Mouse (Mus musculus): ENCODE data around the gene Kdf1. TPM values are rescaled to one million over a fixed set of nuclear protein-coding genes. Genes with fewer than 3 reads are reported as not detected.
A peak's percentile ranks its signal among the peaks of the same experiment; 100 is the strongest.

The Kdf1 gene
- polyA plus RNA-seq, 1 experiment from 2014 or later: 1.4 TPM

- H3K9ac ChIP-seq (ENCODE audit: low read length): no peak overlapping the region
- H3K27ac ChIP-seq (ENCODE audit: low read depth, low read length): no peak overlapping the region
- peaks cover 30% of the 10 kb centered on the region for H3K36me3 ChIP-seq (ENCODE audit: control insufficient read depth, insufficient read depth, low read length)
- no peak overlapping the region for H3K4me3 ChIP-seq (ENCODE audit: low read depth, low read length)
- no peaks in the 10 kb centered on the region for H3K4me1 ChIP-seq (ENCODE audit: control insufficient read depth, insufficient read depth, low read length)
- no peaks in the 10 kb centered on the region for H3K27me3 ChIP-seq (ENCODE audit: control insufficient read depth, insufficient read depth, low read length)
- ATAC-seq (ENCODE audit: insufficient read depth, low FRiP score, low TSS enrichment) (no peak), DNase-seq (ENCODE audit: low spot score) (no peak)
- no peak overlapping the region for H3K4me2 ChIP-seq (ENCODE audit: low read depth)
- 90% methylated on average over 3 of the region's 3 CpGs for WGBS
- H3K9me3 ChIP-seq (ENCODE audit: control insufficient read depth, low read length): no peaks in the 10 kb centered on the region
Measured at GRCm38 (mm10) chr4:133532777-133533176, 14.0 kb downstream of the Kdf1 start.

- Histone ChIP-seq H3K4me2 (ENCODE audit: low read depth) (no peak overlapping the region), H3K4me3 (ENCODE audit: low read depth, low read length) (no peak overlapping the region), H3K4me1 (ENCODE audit: control insufficient read depth, insufficient read depth, low read length) (no peaks in the 10 kb centered on the region), H3K9me3 (ENCODE audit: control insufficient read depth, low read length) (no peaks in the 10 kb centered on the region), H3K36me3 (ENCODE audit: control insufficient read depth, insufficient read depth, low read length) (peaks cover 41% of the 10 kb centered on the region), H3K27me3 (ENCODE audit: control insufficient read depth, insufficient read depth, low read length) (no peaks in the 10 kb centered on the region), H3K27ac (ENCODE audit: low read depth, low read length) (no peak overlapping the region), H3K9ac (ENCODE audit: low read length) (no peak overlapping the region)
- ATAC-seq (ENCODE audit: insufficient read depth, low FRiP score, low TSS enrichment): no peak
- no peak for DNase-seq (ENCODE audit: low spot score)
- WGBS: 91% methylated on average over 3 of the region's 3 CpGs
Measured at GRCm38 (mm10) chr4:133536081-133536480, 17.3 kb downstream of the Kdf1 start.

GRCm38 (mm10) chr4:133536652-133537051 is 17.9 kb downstream of the Kdf1 start:
- H3K4me3 ChIP-seq (ENCODE audit: low read depth, low read length): no peak overlapping the region
- no peak overlapping the region for H3K27ac ChIP-seq (ENCODE audit: low read depth, low read length)
- no peak for ATAC-seq (ENCODE audit: insufficient read depth, low FRiP score, low TSS enrichment)
- H3K36me3 ChIP-seq (ENCODE audit: control insufficient read depth, insufficient read depth, low read length): peaks cover 42% of the 10 kb centered on the region
- no peaks in the 10 kb centered on the region for H3K9me3 ChIP-seq (ENCODE audit: control insufficient read depth, low read length)
- 92% methylated on average over 5 of the region's 5 CpGs for WGBS
- H3K27me3 ChIP-seq (ENCODE audit: control insufficient read depth, insufficient read depth, low read length): no peaks in the 10 kb centered on the region
- H3K4me2 ChIP-seq (ENCODE audit: low read depth): no peak overlapping the region
- no peak for DNase-seq (ENCODE audit: low spot score)
- no peaks in the 10 kb centered on the region for H3K4me1 ChIP-seq (ENCODE audit: control insufficient read depth, insufficient read depth, low read length)
- no peak overlapping the region for H3K9ac ChIP-seq (ENCODE audit: low read length)

GRCm38 (mm10) chr4:133545272-133546231 is 26.8 kb downstream of the Kdf1 start, which contains the start of gene Nudc:
Gene Nudc, minus strand, starts transcription at chr4:133545996.
- H3K36me3 ChIP-seq (ENCODE audit: control insufficient read depth, insufficient read depth, low read length): peaks cover 5% of the 10 kb centered on the region
- under 1% methylated on average over 68 of the region's 77 CpGs for WGBS
- H3K4me2 ChIP-seq (ENCODE audit: low read depth): peak within 1 kb of the TSS; percentile 72
- H3K27me3 ChIP-seq (ENCODE audit: control insufficient read depth, insufficient read depth, low read length): no peaks in the 10 kb centered on the region
- H3K9me3 ChIP-seq (ENCODE audit: control insufficient read depth, low read length): no peaks in the 10 kb centered on the region
- DNase-seq (ENCODE audit: low spot score) (peak; percentile 96), ATAC-seq (ENCODE audit: insufficient read depth, low FRiP score, low TSS enrichment) (peak; percentile 97)
- H3K4me1 ChIP-seq (ENCODE audit: control insufficient read depth, insufficient read depth, low read length): peaks cover 6% of the 10 kb centered on the region
- H3K4me3 ChIP-seq (ENCODE audit: low read depth, low read length): peak within 1 kb of the TSS; percentile 93
- H3K9ac ChIP-seq (ENCODE audit: low read length): peak within 1 kb of the TSS; percentile 85
- H3K27ac ChIP-seq (ENCODE audit: low read depth, low read length): 0 out of 2 replicates have a peak within 1 kb of the TSS, but pooled peaks have one; percentile 23

GRCm38 (mm10) chr4:133552029-133552428 is 33.3 kb downstream of the Kdf1 start:
- H3K27ac ChIP-seq (ENCODE audit: low read depth, low read length): no peak overlapping the region
- no peak overlapping the region for H3K4me2 ChIP-seq (ENCODE audit: low read depth)
- 79% methylated on average over 1 of the region's 1 CpGs for WGBS
- no peaks in the 10 kb centered on the region for H3K36me3 ChIP-seq (ENCODE audit: control insufficient read depth, insufficient read depth, low read length)
- H3K4me3 ChIP-seq (ENCODE audit: low read depth, low read length): no peak overlapping the region
- no peaks in the 10 kb centered on the region for H3K27me3 ChIP-seq (ENCODE audit: control insufficient read depth, insufficient read depth, low read length)
- ATAC-seq (ENCODE audit: insufficient read depth, low FRiP score, low TSS enrichment): no peak
- no peak for DNase-seq (ENCODE audit: low spot score)
- H3K9ac ChIP-seq (ENCODE audit: low read length): no peak overlapping the region
- H3K4me1 ChIP-seq (ENCODE audit: control insufficient read depth, insufficient read depth, low read length): no peaks in the 10 kb centered on the region
- H3K9me3 ChIP-seq (ENCODE audit: control insufficient read depth, low read length): no peaks in the 10 kb centered on the region

GRCm38 (mm10) chr4:133552768-133553447 is 34.1 kb downstream of the Kdf1 start, which contains the start of gene Nr0b2:
Gene Nr0b2, plus strand, starts transcription at chr4:133553376.
- DNase-seq (ENCODE audit: low spot score) (no peak), ATAC-seq (ENCODE audit: insufficient read depth, low FRiP score, low TSS enrichment) (no peak)
- Histone ChIP-seq H3K27ac (ENCODE audit: low read depth, low read length) (no peak within 1 kb of the TSS), H3K4me1 (ENCODE audit: control insufficient read depth, insufficient read depth, low read length) (no peaks in the 10 kb centered on the region), H3K4me3 (ENCODE audit: low read depth, low read length) (no peak within 1 kb of the TSS), H3K9ac (ENCODE audit: low read length) (no peak within 1 kb of the TSS), H3K4me2 (ENCODE audit: low read depth) (no peak within 1 kb of the TSS), H3K9me3 (ENCODE audit: control insufficient read depth, low read length) (no peaks in the 10 kb centered on the region), H3K36me3 (ENCODE audit: control insufficient read depth, insufficient read depth, low read length) (no peaks in the 10 kb centered on the region), H3K27me3 (ENCODE audit: control insufficient read depth, insufficient read depth, low read length) (no peaks in the 10 kb centered on the region)
- WGBS: 72% methylated on average over 10 of the region's 10 CpGs

GRCm38 (mm10) chr4:133553448-133554330 is 34.9 kb downstream of the Kdf1 start:
- DNase-seq (ENCODE audit: low spot score): no peak
- Histone ChIP-seq H3K27me3 (ENCODE audit: control insufficient read depth, insufficient read depth, low read length) (no peaks in the 10 kb centered on the region), H3K27ac (ENCODE audit: low read depth, low read length) (no peak overlapping the region), H3K4me1 (ENCODE audit: control insufficient read depth, insufficient read depth, low read length) (no peaks in the 10 kb centered on the region), H3K4me3 (ENCODE audit: low read depth, low read length) (no peak overlapping the region), H3K9me3 (ENCODE audit: control insufficient read depth, low read length) (no peaks in the 10 kb centered on the region), H3K9ac (ENCODE audit: low read length) (no peak overlapping the region), H3K4me2 (ENCODE audit: low read depth) (no peak overlapping the region), H3K36me3 (ENCODE audit: control insufficient read depth, insufficient read depth, low read length) (no peaks in the 10 kb centered on the region)
- ATAC-seq (ENCODE audit: insufficient read depth, low FRiP score, low TSS enrichment): no peak
- 77% methylated on average over 19 of the region's 19 CpGs for WGBS

GRCm38 (mm10) chr4:133557041-133557717 is 38.4 kb downstream of the Kdf1 start:
- H3K36me3 ChIP-seq (ENCODE audit: control insufficient read depth, insufficient read depth, low read length): no peaks in the 10 kb centered on the region
- H3K27ac ChIP-seq (ENCODE audit: low read depth, low read length): no peak overlapping the region
- no peaks in the 10 kb centered on the region for H3K9me3 ChIP-seq (ENCODE audit: control insufficient read depth, low read length)
- no peaks in the 10 kb centered on the region for H3K4me1 ChIP-seq (ENCODE audit: control insufficient read depth, insufficient read depth, low read length)
- 33% methylated on average over 10 of the region's 10 CpGs for WGBS
- no peak overlapping the region for H3K4me2 ChIP-seq (ENCODE audit: low read depth)
- H3K4me3 ChIP-seq (ENCODE audit: low read depth, low read length): no peak overlapping the region
- H3K27me3 ChIP-seq (ENCODE audit: control insufficient read depth, insufficient read depth, low read length): no peaks in the 10 kb centered on the region
- ATAC-seq (ENCODE audit: insufficient read depth, low FRiP score, low TSS enrichment) (no peak), DNase-seq (ENCODE audit: low spot score) (no peak)
- H3K9ac ChIP-seq (ENCODE audit: low read length): no peak overlapping the region

Measured in neural tube, embryonic 11.5 days (tissue).